Mouse (Mus musculus): ENCODE measurements around the gene Pcna. TPM values are rescaled to one million over a fixed set of nuclear protein-coding genes. Genes with fewer than 3 reads are reported as not detected.
A peak's percentile ranks its signal among the peaks of the same experiment; 100 is the strongest.
"Not testable (repeated sequence)": the region's sequence is repeated elsewhere in the genome, so short reads cannot be mapped to it uniquely, and the experiment has no call there.

The Pcna gene
- polyA plus RNA-seq, 1 experiment = 38.2 TPM

GRCm38 (mm10) chr2:132290808-132291207, 37.7 kb upstream of the Pcna start:
- no peak overlapping the region for H3K27ac ChIP-seq (ENCODE audit: insufficient read depth, low read depth, low read length)
- 65% methylated on average over 6 of the region's 6 CpGs for WGBS
- peaks cover 1% of the 10 kb centered on the region; the same call in 1 of the 2 replicates for H3K36me3 ChIP-seq (ENCODE audit: control insufficient read depth, insufficient read depth, low read length)
- no peak overlapping the region for H3K4me3 ChIP-seq (ENCODE audit: insufficient read depth, low read depth, low read length)
- TF ChIP-seq CTCF (conservative IDR thresholded peaks at IDR 0.05; ENCODE audit: insufficient read depth, insufficient read length, low read depth, low read length) = no peak
- no peak for TF ChIP-seq POLR2A (IDR thresholded peaks at IDR 0.05; ENCODE audit: low read depth, low read length)
- H3K4me1 ChIP-seq (ENCODE audit: control insufficient read depth, insufficient read depth, low read length) = peaks cover 9% of the 10 kb centered on the region
- no peaks in the 10 kb centered on the region for H3K27me3 ChIP-seq (replicated peaks; ENCODE audit: control insufficient read depth, insufficient read depth, low read length)
- no peak for DNase-seq

- 72% methylated on average over 5 of the region's 7 CpGs for WGBS
- H3K4me1 ChIP-seq (ENCODE audit: control insufficient read depth, insufficient read depth, low read length); H3K27me3 ChIP-seq (replicated peaks; ENCODE audit: control insufficient read depth, insufficient read depth, low read length); H3K4me3 ChIP-seq (ENCODE audit: insufficient read depth, low read depth, low read length); H3K27ac ChIP-seq (ENCODE audit: insufficient read depth, low read depth, low read length); H3K36me3 ChIP-seq (ENCODE audit: control insufficient read depth, insufficient read depth, low read length); DNase-seq: not testable (repeated sequence)
These were observed 36.1 kb upstream of the Pcna start for GRCm38 (mm10) chr2:132289213-132289612.

GRCm38 (mm10) chr2:132286376-132287076, 33.4 kb upstream of the Pcna start:
- H3K27ac ChIP-seq (ENCODE audit: insufficient read depth, low read depth, low read length) = no peak overlapping the region
- H3K4me1 ChIP-seq (ENCODE audit: control insufficient read depth, insufficient read depth, low read length) = peaks cover 23% of the 10 kb centered on the region
- DNase-seq = peak; percentile 56
- H3K4me3 ChIP-seq (ENCODE audit: insufficient read depth, low read depth, low read length) = no peak overlapping the region
- no peaks in the 10 kb centered on the region for H3K36me3 ChIP-seq (ENCODE audit: control insufficient read depth, insufficient read depth, low read length)
- TF ChIP-seq POLR2A (IDR thresholded peaks at IDR 0.05; ENCODE audit: low read depth, low read length) (no peak), CTCF (conservative IDR thresholded peaks at IDR 0.05; ENCODE audit: insufficient read depth, insufficient read length, low read depth, low read length) (no peak)
- 80% methylated on average over 9 of the region's 9 CpGs for WGBS
- H3K27me3 ChIP-seq (replicated peaks; ENCODE audit: control insufficient read depth, insufficient read depth, low read length) = no peaks in the 10 kb centered on the region

GRCm38 (mm10) chr2:132285722-132286121, 32.6 kb upstream of the Pcna start:
- DNase-seq; H3K36me3 ChIP-seq (ENCODE audit: control insufficient read depth, insufficient read depth, low read length); H3K27me3 ChIP-seq (replicated peaks; ENCODE audit: control insufficient read depth, insufficient read depth, low read length); H3K4me3 ChIP-seq (ENCODE audit: insufficient read depth, low read depth, low read length): not testable (repeated sequence)
- peak overlapping the region; percentile 87; the same call in 1 of the 2 replicates for H3K27ac ChIP-seq (ENCODE audit: insufficient read depth, low read depth, low read length)
- 88% methylated on average over 5 of the region's 5 CpGs for whole genome bisulfite sequencing
- peaks cover 21% of the 10 kb centered on the region for H3K4me1 ChIP-seq (ENCODE audit: control insufficient read depth, insufficient read depth, low read length)

GRCm38 (mm10) chr2:132284492-132285139, 31.5 kb upstream of the Pcna start:
- Histone ChIP-seq H3K27me3 (replicated peaks; ENCODE audit: control insufficient read depth, insufficient read depth, low read length) (no peaks in the 10 kb centered on the region), H3K36me3 (ENCODE audit: control insufficient read depth, insufficient read depth, low read length) (no peaks in the 10 kb centered on the region), H3K27ac (ENCODE audit: insufficient read depth, low read depth, low read length) (peak overlapping the region; percentile 87), H3K4me1 (ENCODE audit: control insufficient read depth, insufficient read depth, low read length) (peaks cover 24% of the 10 kb centered on the region), H3K4me3 (ENCODE audit: insufficient read depth, low read depth, low read length) (no peak overlapping the region)
- 60% methylated on average over 12 of the region's 12 CpGs for WGBS
- TF ChIP-seq CTCF (conservative IDR thresholded peaks at IDR 0.05; ENCODE audit: insufficient read depth, insufficient read length, low read depth, low read length) = no peak
- no peak for TF ChIP-seq POLR2A (IDR thresholded peaks at IDR 0.05; ENCODE audit: low read depth, low read length)
- peak; percentile 83 for DNase-seq

GRCm38 (mm10) chr2:132283236-132284070, 30.3 kb upstream of the Pcna start:
- no peak overlapping the region for H3K4me3 ChIP-seq (ENCODE audit: insufficient read depth, low read depth, low read length)
- peaks cover 28% of the 10 kb centered on the region for H3K4me1 ChIP-seq (ENCODE audit: control insufficient read depth, insufficient read depth, low read length)
- DNase-seq = no peak
- WGBS = 49% methylated on average over 15 of the region's 15 CpGs
- H3K27me3 ChIP-seq (replicated peaks; ENCODE audit: control insufficient read depth, insufficient read depth, low read length) = no peaks in the 10 kb centered on the region
- TF ChIP-seq POLR2A (IDR thresholded peaks at IDR 0.05; ENCODE audit: low read depth, low read length) (no peak), CTCF (conservative IDR thresholded peaks at IDR 0.05; ENCODE audit: insufficient read depth, insufficient read length, low read depth, low read length) (no peak)
- no peaks in the 10 kb centered on the region for H3K36me3 ChIP-seq (ENCODE audit: control insufficient read depth, insufficient read depth, low read length)
- H3K27ac ChIP-seq (ENCODE audit: insufficient read depth, low read depth, low read length) = peak overlapping the region; percentile 87

All from kidney, adult 2 months (tissue).